Mouse (Mus musculus) ovary, adult 18-20 months (tissue): ENCODE results near the gene Dag1.
A peak's percentile ranks its signal among the peaks of the same experiment; 100 is the strongest.

Experiments
- DNase-seq: peaks from one replicate; pipeline ENCODE4 v3.0.0; 2022; ENCODE audit warnings: low spot score, mixed read lengths

Dag1 gene

DNA sequence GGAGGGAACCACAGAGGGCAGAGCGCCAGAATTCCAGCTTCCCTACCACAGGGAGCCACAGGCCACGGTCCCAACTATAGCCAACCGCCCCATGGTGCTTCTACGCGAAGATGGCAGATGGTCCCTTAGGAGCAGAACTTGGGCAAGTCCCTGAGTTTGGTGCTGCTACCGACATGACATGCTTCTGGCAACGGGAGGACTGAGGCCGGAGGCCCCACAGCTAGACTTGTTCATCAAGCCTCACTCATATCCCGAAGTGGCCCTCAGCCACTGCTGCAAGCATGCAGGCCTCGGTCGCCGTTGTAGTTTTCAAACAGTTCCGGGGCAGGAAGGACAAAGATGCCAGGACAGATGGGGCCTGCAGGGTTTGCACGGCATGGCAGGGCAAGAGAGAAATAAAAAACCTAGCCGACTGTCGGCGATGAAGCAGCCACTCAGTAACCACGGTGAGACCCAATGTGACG, 80.2 kb downstream of the Dag1 start:
- no peak for DNase-seq

DNA sequence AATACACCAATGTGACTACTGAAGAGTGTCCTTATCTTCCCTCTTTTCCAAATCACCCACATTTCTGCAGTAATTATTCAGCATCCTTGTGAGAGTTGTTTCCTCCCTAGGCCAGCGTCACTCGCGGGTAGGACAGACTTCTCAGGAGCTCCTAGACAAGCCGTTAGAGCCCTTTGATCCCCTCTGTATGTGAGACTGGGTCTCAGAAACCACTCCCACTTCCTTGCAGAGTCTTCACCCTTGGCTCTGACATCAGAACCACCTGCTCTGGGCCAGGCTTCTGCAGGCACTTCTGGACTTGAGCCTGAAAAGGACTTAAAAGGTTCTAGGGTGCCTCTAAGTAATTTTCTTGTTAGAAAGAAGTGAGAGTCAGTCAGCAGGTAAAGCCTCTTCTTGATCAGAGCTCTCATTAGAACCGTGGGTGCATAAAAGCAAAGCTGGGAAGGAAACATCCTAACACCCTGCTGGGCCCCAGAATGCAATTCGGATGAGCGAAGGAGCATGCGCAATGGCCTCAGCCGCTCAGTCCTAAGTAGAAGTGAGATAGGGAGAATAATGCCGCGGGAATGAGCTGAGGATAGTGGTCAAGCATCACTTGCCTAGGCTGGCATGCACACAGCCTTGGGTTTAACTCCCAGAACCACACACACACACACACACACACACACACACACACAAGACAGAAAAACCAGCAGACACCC, 80.8 kb downstream of the Dag1 start:
- DNase-seq = no peak

DNA sequence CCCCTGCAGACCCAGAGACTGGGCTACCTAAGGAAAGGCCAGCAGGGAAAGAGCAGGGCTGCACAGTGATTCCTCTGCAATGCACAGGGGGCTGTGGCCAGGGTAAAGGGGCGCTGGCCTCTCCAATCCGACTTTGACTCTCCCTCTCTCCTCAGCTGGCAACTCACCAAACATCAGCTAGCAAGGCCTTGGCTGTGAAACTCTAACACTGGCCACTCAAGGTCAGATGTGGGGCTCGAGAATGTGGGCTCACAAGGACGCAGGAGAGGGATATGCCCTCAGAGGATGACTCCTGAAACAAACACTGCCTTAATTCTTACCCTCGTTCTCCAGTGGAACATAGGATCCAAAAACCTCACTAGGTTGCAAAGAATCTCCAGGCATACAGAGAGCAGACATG, 85.4 kb downstream of the Dag1 start:
- DNase-seq = peak; percentile 67

DNA sequence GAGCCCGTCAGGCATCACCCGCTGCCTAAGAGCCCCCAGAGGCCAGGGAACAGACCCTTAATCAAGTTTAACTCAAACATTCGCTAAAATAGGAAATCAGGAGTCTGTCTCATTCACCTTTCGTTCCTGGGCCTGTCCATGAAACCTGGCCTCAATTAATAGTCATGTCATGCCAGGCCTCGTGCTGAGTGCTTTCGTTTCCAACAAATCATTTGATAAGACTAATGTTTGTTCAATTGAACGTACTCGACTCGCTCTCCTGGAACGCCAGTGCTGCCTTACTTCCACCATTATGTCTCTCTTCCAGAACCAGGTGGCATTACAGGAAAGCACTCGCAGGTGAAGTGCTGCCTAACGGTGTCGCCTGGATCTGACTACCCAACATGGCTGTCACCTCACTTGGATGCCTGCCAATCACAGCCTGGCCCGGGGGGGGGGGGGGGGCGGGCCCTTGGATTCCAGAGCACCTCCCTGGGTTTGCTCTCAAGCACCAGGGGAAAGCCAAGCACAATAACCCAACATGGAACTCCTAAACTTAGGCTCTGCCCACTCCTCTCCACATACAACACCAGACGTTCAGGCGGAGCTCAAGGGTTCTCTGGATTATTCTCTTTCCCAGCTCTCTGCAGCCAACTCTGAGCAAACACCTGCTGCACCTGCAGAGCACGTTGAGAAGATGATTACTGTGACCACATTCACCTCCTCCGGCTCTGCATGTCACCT, 88.5 kb downstream of the Dag1 start:
- DNase-seq = no peak

DNA sequence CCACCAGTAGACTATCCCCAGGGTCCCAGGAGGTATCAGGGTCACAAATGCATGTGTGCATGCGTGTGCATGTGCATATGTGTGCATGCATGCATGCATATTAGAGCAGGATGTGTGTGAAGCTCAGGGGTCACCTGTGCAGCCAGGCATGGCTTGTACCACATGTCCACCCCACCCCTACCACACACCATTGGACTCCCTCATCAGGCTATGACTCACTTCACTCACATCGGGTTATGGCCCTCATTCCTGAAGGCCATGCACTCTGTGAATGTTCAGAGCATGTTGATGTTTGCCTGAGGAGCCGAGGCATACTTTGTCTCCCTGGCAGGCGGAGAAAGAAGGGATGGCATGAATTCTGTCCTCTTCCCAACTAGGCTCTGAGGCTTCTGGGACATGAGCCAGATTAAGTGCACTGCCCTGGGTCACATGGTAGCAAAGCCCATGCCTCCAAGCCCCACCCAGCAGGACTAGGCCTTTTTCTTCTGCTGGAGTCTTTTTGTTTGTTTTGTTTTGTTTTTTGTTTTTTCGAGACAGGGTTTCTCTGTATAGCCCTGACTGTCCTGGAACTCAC, 90.9 kb downstream of the Dag1 start:
- DNase-seq = no peak

DNA sequence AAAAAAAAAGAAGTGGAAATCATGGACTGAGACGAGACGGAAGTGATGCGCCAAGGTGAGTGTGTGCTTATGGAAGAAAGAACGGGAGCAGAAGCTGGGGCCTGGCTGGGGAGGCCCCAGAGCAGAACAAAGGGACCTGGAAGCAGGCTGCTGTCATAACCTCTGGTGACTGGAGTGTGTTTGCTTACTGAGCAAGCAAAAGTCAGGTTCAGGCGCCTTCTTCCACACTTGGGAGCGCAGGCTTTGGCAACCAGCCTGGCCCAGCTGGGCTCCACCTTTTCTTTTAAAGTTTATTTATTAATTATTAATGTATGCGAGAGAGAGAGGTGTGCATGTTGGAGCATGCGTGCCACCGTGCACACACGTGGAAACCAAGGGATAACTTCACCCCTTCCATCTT, 94.0 kb downstream of the Dag1 start:
- no peak for DNase-seq

DNA sequence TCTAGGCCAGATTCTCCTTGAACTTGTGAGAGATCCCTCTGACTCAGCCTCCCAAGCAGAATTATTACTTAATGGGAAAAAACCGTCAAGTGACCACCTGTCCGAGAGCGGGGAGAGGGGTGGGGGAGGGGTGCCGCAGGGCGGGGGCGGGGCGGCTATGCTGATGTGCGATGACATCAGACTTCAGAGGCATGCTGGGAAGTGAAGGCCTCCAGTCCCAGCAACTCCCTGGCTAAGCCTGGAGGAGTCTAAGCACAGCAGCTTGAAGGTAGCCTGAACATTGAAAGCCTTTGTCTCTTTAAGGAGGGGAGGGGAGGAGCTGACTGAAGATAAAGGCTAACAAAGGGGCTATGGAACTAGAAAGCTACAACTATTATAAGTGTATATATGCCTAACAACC, 98.6 kb downstream of the Dag1 start:
- DNase-seq = no peak

DNA sequence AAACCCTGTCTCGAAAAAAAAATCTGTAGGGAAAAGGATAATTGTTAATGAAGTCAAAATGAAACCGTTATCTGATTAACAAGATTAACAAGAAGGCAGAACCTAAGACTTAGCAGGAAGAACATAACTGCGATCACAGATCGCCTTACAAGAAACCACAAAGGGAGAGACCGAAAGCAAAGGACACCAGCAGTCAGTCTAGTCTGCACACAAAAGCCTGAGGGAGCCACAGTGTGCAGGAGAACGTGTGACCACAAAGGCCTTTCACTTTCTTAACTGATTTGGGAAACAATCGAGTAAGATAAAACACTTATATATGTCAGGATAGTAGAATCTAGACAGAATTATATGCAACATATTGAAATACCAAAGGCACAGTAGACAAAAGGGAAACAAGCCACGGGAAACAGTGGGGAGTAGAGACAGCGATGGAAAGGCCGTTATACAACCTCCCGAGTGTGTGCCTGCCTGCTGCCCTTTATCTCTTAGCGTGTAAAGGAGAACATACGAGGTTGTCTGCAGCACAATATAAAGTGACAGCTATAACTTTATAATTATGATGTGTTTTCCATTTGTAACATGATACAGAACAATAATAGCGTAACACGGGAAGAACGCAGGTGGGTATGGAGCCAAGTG, 100.0 kb downstream of the Dag1 start:
- no peak for DNase-seq

DNA sequence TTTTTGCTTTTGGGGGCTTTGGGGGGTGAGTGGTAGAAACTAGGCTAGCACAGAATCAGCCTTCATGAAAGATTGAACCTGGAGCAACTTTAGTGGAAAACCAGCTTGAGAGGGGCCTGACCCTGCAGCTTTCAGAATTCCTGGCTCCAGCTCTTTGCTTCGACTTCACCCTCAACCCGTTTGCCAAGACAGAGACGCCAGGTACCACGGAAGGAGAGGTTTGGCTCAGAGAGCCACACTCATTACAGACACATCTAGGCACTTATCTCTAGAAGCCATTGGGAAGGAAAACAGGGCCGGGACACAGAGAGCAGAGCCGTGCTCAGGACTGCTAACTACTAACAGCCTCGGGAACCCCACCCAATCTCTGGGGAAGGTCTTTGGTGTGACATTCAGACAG, 105.9 kb downstream of the Dag1 start:
- DNase-seq = no peak

DNA sequence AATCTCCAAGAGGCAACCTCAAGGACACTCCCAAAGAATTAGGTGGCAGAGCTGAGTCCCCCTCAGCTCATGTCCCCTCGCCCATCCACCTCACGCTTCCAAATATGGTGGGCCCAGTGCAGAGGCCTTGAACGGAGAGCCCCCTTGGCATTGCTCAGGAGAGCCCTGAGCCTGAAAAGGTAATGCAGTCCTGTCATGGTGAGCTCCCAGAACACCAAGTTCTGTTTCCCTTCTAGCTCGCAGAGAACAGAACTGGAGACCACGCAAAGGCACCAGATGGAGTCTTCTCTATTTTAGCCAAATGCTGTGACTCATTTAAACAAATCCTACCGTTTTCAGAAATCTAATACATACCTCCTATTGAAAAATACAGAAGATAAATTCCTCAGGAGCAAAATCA, 106.3 kb downstream of the Dag1 start:
- no peak for DNase-seq

DNA sequence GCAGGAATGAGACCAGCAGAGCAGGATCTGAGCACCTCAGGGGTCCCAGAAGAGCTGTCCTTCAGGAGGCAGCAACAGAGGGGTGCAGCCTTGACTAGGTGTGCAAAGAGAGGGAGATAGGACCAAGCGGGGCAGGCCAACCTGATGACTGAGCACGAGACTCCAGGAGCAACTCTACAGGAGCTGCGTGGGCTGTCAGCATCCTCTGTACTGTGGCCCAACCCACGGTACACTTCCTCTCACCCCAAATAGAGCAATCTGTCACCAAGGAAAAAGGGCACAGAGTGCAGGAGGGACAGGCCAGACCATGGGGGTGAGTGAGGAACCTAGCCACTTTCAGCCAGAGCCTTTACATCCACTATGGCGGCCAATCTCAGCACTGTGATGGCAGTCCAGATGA, 107.0 kb downstream of the Dag1 start:
- no peak for DNase-seq

DNA sequence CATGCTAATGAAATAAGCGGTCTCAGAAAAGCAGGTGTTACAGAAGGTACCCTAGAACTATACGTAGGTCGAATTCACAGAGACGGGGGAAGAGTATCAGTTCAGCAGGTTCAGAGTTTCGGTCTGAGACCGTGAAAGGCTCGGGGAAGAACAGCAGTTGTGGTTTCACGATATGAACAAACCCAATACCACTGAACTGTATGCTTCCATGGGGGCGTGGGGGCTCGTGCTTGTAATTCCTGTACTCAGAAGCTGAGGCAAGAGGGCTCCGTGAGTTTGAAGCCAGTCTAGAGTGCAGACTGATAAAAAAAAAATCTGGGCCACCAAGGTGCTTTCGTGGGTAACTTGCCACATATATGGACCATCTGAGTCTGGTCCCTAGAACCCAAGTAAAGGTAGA, 108.9 kb downstream of the Dag1 start:
- no peak for DNase-seq
